Mouse (Mus musculus): ENCODE data around the gene Map2k2. TPM values are rescaled to one million over a fixed set of nuclear protein-coding genes. Genes with fewer than 3 reads are reported as not detected.
"Not testable (repeated sequence)": the region's sequence is repeated elsewhere in the genome, so short reads cannot be mapped to it uniquely, and the experiment has no call there.

The Map2k2 gene
- polyA plus RNA-seq (2017; shearing (Covaris generic)): 10 to 100 TPM; 22.1 to 27.1 (median 23.3) TPM

- peak; percentile 91 for ATAC-seq
Observed at GRCm38 (mm10) chr10:81105565-81106112, at the start of gene Map2k2. Gene Map2k2, plus strand, starts transcription at chr10:81105915.

- no peak for ATAC-seq
Observed at GRCm38 (mm10) chr10:81057406-81058130, 48.1 kb upstream of the Map2k2 start.

GRCm38 (mm10) chr10:81058896-81059295 is 46.8 kb upstream of the Map2k2 start:
- ATAC-seq: no peak

GRCm38 (mm10) chr10:81059603-81060543 is 45.8 kb upstream of the Map2k2 start, which contains the start of gene Sgta:
Gene Sgta, minus strand, starts transcription at chr10:81060181.
- peak; percentile 89 for ATAC-seq

GRCm38 (mm10) chr10:81062710-81063109 is 43.0 kb upstream of the Map2k2 start:
- ATAC-seq: no peak

GRCm38 (mm10) chr10:81064519-81064918 is 41.2 kb upstream of the Map2k2 start:
- not testable (repeated sequence) for ATAC-seq

GRCm38 (mm10) chr10:81068706-81069105 is 37.0 kb upstream of the Map2k2 start:
- no peak for ATAC-seq

- peak; percentile 99 for ATAC-seq
Observed at GRCm38 (mm10) chr10:81069836-81070235, 35.9 kb upstream of the Map2k2 start, which contains the start of gene Thop1. Gene Thop1, plus strand, starts transcription at chr10:81070035.

GRCm38 (mm10) chr10:81072290-81072689 is 33.4 kb upstream of the Map2k2 start:
- ATAC-seq: no peak

GRCm38 (mm10) chr10:81073464-81073863 is 32.3 kb upstream of the Map2k2 start:
- ATAC-seq: no peak

GRCm38 (mm10) chr10:81075734-81076133 is 30.0 kb upstream of the Map2k2 start:
- no peak for ATAC-seq

GRCm38 (mm10) chr10:81076356-81076755 is 29.4 kb upstream of the Map2k2 start:
- ATAC-seq: no peak

- ATAC-seq: no peak
Observed at GRCm38 (mm10) chr10:81077916-81078315, 27.8 kb upstream of the Map2k2 start.

- no peak for ATAC-seq
Observed at GRCm38 (mm10) chr10:81080008-81080655, 25.6 kb upstream of the Map2k2 start.

- peak; percentile 60 for ATAC-seq
Observed at GRCm38 (mm10) chr10:81082168-81082960, 23.4 kb upstream of the Map2k2 start.

GRCm38 (mm10) chr10:81087021-81087420 is 18.7 kb upstream of the Map2k2 start:
- no peak for ATAC-seq

- ATAC-seq: no peak
Observed at GRCm38 (mm10) chr10:81089216-81089615, 16.5 kb upstream of the Map2k2 start.

- no peak for ATAC-seq
Observed at GRCm38 (mm10) chr10:81090621-81091020, 15.1 kb upstream of the Map2k2 start.

GRCm38 (mm10) chr10:81092465-81093250 is 13.1 kb upstream of the Map2k2 start:
- ATAC-seq: no peak

- ATAC-seq: no peak
Observed at GRCm38 (mm10) chr10:81094931-81095678, 10.6 kb upstream of the Map2k2 start.
